Mouse (Mus musculus): ENCODE data around the gene Aifm1.

The Aifm1 gene

DNA sequence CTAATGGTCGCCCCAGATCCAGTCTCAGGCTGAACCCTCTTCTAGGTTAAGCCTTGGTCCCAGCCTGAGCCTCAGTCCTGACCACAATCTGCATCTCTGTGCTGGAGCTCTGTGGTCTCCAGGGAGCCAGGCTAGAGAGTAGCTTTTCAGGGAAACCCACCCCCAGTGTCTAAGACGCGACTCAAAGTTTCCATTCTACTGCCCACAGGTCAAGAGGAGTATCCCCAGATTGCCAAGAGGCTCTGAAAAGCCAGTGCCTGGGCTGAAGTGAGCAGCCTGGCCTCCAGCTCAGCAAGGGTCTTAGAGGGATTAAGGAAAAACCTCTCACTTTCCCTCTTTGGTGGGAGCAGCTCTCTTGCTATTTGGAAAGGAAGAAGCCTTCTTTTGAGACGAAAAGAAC is 51.1 kb downstream of the Aifm1 start:
- in situ Hi-C loops (cut with MboI; ENCODE audit: unreplicated experiment in 2 of 2) = loop anchor here (5.0 to 10.0 kb wide), 3 partner anchors 40 to 73 kb away; no protein-coding TSS in a partner anchor

DNA sequence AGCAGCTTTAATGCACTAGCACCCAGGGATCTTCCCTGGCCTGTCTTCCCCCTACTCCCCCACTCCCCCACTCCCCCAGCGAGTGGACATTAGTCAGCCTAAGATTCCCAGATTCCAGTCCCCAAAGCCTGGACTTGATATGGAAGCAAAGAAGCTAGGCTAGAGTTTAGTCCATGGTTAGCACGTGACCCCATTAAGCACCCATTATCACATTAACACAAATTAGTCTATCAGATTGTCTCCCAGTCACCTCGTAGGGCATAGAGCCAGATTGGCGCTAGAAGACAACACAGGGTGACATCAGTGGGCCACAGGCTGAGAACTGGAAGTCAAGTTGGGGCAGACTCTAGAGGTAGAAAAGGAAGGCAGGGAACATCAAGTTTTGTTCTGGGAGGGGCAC is 52.4 kb downstream of the Aifm1 start:
- in situ Hi-C loops (cut with MboI; ENCODE audit: unreplicated experiment in 2 of 2) = loop anchor here (5.0 to 10.0 kb wide), 3 partner anchors 39 to 74 kb away; no protein-coding TSS in a partner anchor

DNA sequence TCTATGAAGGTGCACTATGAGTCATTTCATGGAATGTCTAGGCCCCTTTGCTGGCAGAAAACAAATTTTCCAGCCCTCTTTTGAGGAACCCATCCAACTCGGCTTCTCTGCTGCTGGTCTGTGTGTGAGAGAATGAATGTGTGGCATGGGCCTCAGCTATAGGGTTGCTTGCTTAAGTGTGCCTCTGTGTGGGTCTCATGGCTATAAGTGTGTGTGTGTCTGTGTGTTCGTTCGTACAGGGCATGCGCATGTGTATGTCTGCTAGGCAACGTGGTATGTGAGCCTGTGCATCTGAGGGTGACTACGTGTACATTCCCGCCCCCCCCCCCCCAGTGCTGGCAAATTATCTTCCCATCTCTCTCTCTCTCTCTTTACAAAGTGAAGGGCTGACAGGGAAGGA is 52.9 kb downstream of the Aifm1 start:
- in situ Hi-C loops (cut with MboI; ENCODE audit: unreplicated experiment in 2 of 2) = loop anchor here (5.0 to 10.0 kb wide), 3 partner anchors 38 to 74 kb away; no protein-coding TSS in a partner anchor

DNA sequence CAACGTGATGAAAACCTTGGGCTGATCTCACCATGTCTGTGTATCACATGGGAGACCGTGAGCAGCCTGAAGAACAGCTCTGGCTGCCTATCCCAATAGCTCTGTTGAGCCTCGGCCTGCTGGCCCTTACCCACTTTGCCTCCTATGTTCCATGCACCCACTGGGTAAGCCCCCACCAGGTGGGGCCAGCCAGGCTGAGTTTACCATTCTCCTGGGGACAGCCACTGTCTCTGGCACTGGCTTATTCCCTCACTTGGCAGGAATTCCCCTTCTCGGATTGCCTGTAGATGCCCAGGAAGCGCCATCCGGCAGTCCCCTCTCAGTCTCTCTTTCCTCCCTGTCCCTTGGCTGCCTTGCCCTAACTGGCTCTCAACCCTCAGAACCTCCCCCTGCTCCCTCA is 56.4 kb downstream of the Aifm1 start:
- in situ Hi-C loops (cut with MboI; ENCODE audit: unreplicated experiment in 2 of 2) = no loop called here

DNA sequence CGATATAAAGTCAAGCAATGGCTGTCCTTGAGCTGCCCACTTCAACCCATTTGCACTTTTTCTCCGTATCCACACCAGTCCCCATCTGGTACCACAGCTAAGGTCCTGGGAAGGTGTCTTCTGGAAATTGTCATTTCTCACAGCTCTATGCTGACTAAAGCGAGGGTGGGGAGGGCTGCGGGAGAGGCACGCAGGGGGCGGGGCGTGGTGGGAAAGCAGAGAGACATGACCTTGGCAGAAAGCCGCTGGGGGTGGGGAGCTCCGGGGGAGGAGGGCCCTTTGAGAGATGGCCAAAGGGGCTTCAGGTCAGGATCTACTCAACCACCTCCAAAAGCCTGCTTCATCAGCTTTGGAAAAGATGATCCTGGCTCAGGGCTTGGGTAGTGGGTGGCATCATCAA is 58.3 kb downstream of the Aifm1 start:
- in situ Hi-C loops (cut with MboI; ENCODE audit: unreplicated experiment in 2 of 2) = no loop called here

DNA sequence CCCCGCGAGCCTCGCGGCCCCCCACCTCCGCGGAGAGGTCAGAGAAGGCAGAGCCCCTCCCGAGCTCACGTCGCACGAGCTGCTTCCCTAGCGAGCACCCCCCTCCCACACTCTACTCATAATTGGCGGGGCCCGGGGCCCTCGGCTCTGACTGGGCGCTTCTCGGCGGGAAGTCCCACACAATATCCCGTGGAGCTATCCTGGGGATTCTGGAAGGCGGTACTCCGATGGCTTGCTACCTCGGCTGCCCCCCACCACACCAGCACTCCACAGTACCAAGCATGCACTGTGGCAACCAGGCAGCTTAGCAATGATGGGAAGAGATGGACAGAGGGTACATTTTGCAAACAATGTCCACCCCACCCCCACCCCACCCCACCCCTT is 58.9 kb downstream of the Aifm1 start:
- in situ Hi-C loops (cut with MboI; ENCODE audit: unreplicated experiment in 2 of 2) = no loop called here

DNA sequence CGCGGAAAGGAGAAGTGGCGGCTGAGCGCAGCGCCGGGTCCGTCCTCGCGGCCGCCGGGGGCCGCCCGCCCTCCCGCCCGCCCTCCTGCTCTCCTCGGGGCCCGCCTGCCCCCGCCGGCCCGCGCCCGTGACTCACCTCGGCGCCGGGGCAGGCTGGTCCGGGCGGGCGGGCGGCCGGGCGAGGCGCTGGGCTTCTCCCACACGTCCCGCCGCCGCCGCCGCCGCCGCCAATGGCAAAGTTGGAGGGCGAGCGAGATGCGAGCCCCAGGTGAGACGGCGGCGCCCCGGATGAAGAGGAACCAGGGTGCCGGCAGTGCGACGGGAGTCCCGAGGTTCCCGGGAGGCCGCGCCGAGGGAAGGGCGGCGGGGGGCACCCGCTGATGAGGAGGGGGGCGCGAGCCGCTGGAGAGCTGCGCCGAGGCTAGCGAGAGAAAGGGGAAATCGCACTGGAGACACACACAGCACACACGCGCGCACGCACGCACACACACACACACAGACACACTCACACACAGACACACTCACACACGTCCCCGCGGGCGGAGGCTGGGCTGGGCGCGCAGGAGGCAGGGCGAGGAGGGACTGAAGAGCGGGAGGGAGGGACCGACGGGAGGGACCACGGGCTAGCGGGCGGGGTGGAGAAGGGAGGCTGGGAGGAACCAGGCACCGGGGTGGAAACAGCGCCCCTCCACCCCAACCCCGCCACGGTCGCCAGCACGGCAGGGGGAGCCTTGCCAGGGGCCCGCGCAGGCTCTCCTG is 59.4 kb downstream of the Aifm1 start:
- in situ Hi-C loops (cut with MboI; ENCODE audit: unreplicated experiment in 2 of 2) = no loop called here

DNA sequence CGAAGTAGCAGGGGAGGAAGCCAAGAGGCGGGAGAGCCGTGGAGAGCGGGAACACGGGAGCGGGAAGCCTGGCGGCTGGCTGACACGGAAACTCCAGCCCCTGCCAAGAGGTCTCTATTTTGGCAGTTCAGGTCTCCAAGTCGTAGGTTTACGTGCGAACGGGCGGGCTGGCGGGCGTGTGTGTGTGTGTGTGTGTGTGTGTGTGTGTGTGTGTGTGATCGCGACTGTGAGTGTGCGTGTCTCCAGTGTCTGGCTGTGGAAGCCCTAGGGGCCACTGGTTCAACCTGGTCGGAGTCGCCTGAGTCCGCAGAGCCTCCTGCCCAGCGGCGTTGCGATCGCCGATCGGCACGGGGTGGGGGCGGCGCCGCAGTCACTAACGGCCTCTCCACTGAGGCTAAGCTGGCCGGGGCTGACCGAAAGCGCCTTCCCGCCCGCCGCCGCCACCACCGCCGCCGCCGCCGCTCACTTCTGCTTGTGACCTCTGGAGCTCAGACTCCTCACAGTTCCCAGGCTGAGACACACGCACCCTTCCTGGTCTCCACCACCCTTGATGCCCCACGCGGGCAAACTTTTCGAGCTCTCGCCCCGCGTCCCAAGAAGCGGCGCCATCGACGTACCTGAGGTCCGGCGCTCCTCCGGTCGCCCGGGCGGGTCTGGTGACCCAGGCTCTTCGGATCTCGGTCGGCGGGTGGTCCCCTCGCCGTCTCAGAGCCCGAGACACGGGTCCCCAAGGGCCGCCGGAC is 60.3 kb downstream of the Aifm1 start:
- in situ Hi-C loops (cut with MboI; ENCODE audit: unreplicated experiment in 2 of 2) = no loop called here

DNA sequence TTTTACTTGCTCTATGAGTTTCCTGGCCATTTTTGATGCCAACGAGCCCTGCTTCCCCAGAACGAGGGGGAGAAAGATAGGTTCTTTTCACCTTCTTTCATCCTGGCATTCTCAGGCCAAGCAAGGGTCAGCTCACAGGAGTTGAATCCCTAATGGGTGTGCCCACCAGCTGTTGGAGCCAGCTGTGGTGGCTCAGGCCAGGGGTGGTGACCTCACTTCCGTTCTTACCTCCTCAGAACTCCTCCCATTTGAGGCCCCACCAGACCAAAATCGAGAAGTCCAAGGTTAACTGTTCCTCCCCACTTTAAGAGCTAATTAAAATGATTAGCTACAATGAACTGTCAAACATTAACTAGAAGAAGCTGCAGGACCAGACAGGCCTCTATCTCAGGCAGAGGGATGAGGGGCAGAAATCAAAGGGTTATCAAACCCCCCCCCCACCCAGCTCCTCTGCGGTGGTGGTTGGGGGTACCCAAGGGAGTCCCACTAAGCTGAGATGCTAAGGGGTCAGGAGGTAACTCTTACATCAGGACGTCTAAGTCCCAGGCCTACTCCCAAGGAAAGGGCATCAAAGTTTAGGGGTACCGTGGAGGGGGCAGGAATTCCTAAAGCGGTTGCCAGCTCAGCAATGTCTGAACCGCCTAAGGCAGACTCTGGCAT is 61.0 kb downstream of the Aifm1 start:
- in situ Hi-C loops (cut with MboI; ENCODE audit: unreplicated experiment in 2 of 2) = no loop called here

DNA sequence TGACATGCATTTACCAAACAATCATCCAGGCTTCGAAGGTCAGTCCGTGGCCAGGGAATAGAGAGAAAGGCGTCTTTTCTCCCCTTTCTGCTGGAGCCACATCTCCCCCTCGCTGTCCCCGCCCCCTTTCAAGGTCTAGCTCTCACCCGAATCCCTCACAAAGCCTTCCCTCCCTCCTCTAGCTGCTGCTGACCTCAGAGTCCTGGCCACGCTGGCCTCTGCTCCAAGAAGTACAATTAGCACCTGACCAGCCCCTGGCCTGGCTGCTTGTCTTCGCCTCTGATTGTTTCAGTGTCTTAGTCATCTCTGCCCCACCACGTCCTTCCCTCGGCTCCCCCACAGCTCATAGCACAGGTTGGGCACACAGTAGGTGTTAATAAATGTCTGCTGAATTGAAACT is 63.7 kb downstream of the Aifm1 start:
- in situ Hi-C loops (cut with MboI; ENCODE audit: unreplicated experiment in 2 of 2) = loop anchor here in 1 of 2 experiments (25.0 kb wide), 1 partner anchor 413 kb away; no protein-coding TSS in a partner anchor

DNA sequence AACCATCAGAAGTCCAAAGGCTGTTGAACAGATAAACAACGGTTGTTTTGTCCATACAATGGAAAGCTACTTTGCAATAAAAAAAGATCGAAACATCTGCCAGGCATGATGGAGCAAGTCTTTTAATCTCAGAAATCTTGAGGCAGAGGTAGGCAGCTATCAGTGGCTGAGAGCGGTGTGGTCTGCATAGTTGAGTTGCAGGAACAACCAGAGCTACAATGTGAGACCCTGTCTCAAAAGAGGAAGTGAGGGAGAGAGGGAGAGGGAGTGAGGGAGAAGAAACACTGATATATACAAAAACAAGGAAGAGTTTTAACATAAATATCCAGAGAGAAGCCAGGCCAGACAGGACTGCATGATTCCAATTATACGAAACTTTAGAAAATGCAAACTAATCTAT is 68.7 kb downstream of the Aifm1 start:
- in situ Hi-C loops (cut with MboI; ENCODE audit: unreplicated experiment in 2 of 2) = loop anchor here in 1 of 2 experiments (25.0 kb wide), 1 partner anchor 418 kb away; no protein-coding TSS in a partner anchor

DNA sequence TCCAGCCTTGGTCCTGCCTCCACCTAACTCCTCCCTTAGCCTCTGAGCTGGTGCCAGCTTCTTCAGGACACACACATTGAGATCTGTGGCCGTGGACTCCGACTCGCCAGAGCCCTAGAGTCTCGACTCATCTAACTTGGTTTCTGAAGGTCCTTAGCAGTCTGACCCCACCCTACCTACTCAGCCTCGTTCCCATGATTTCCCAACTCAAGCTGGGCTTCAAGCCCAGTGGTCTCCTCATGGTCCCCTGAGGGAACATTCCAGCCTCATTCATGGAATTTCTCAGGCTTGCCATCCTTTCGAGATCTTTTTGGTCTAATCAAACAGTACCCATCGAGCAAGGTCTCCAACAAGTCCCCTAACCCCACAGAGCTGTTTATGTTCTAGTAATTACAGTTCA is 71.4 kb downstream of the Aifm1 start:
- in situ Hi-C loops (cut with MboI; ENCODE audit: unreplicated experiment in 2 of 2) = loop anchor here in 1 of 2 experiments (25.0 kb wide), 1 partner anchor 420 kb away; no protein-coding TSS in a partner anchor

DNA sequence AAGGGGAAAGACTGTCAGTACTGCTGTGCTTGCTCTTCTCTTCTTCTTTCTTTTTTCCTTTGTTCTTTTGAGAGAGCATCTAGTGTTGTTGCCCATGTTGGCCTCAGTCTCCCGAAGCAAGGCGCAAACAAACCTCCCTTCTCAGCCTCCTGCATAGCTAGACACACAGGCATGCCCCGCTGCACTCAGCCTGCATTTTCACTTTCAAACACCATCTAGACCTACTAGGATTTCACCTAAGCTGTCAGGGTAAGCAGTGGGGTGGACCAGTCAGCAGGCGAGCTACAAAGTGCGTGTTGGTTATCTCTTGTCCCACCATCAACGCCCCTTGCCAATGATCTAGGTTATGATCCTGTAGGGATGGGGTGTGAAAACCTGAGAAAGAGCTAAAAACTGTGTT is 71.8 kb downstream of the Aifm1 start:
- in situ Hi-C loops (cut with MboI; ENCODE audit: unreplicated experiment in 2 of 2) = loop anchor here in 1 of 2 experiments (25.0 kb wide), 1 partner anchor 421 kb away; no protein-coding TSS in a partner anchor

DNA sequence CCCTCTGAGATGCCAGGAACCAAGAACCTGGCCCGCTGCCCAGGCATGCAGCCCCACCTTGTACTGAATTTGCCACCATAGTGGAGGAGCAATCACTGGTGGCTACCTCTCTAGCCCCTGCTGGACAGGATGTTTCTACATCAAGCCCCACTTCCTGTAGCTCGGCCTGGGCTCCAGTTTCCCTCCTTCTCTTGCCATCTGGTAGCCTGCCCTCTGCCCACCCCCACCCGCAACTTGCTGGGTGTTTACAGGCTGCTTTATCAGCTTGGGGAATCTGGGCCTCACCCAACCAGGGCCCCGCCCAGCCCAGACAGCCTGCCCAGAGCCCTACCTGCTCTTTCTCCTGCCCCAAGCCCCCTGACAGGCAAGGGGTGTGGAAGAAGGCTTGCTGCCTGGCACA is 74.3 kb downstream of the Aifm1 start:
- in situ Hi-C loops (cut with MboI; ENCODE audit: unreplicated experiment in 2 of 2) = loop anchor here in 1 of 2 experiments (25.0 kb wide), 1 partner anchor 423 kb away; no protein-coding TSS in a partner anchor

DNA sequence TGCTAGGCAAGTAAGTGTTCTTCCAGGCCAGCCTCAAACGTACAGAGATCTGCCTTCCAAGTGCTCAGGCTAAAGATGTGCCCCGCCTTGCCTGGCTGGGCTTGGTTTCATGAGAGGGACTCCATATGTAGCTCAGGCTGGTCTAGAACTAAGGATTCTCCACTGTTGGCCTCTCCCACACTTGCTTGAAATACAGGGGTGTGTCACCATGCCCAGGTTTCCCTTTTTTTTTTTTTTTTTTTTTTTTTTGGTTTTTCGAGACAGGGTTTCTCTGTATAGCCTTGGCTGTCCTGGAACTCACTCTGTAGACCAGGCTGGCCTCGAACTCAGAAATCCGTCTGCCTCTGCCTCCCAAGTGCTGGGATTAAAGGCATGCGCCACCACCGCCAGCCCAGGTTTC is 77.3 kb downstream of the Aifm1 start:
- in situ Hi-C loops (cut with MboI; ENCODE audit: unreplicated experiment in 2 of 2) = loop anchor here in 1 of 2 experiments (25.0 kb wide), 1 partner anchor 426 kb away; no protein-coding TSS in a partner anchor

DNA sequence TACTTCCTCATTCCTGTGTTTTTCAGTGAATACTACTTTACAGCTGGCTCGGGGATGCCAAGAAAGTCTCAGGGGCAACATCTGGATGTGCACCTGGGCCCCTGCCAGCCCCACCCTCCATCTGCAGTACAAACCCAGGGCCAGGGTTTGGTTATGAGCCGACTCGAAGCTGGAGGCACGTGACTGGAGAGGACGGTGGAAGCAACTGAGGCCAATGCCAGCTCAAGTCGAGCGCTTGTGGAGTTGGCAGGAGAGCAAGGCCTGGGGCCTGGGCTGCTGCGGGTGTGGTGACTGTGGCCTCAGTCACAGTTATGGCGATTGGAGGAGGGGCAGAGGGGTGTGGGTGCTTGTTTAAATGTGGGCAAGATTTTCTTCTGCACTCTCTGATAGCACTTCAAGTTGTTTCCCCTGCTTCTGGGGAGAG is 77.9 kb downstream of the Aifm1 start:
- in situ Hi-C loops (cut with MboI; ENCODE audit: unreplicated experiment in 2 of 2) = loop anchor here in 1 of 2 experiments (25.0 kb wide), 1 partner anchor 427 kb away; no protein-coding TSS in a partner anchor

DNA sequence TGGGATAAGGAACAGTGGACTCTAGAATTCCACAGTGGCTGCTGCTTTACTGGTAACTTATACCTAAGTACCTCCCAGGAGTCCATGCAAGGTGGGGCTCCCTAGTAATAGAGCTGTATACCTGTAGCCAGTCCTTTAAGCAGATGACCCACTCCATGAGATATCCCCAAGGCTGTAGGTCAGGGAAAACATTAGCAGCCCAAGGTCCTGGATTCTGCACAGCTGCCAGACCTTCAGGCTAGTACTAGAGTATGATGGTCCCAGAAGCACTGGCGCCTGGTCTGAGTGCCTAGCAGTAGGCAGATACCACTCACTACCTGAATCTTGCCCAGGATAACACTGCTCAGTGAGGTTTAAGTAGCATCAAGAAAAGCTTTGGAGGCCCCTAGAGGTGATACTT is 79.1 kb downstream of the Aifm1 start:
- in situ Hi-C loops (cut with MboI; ENCODE audit: unreplicated experiment in 2 of 2) = loop anchor here in 1 of 2 experiments (25.0 kb wide), 1 partner anchor 428 kb away; no protein-coding TSS in a partner anchor

DNA sequence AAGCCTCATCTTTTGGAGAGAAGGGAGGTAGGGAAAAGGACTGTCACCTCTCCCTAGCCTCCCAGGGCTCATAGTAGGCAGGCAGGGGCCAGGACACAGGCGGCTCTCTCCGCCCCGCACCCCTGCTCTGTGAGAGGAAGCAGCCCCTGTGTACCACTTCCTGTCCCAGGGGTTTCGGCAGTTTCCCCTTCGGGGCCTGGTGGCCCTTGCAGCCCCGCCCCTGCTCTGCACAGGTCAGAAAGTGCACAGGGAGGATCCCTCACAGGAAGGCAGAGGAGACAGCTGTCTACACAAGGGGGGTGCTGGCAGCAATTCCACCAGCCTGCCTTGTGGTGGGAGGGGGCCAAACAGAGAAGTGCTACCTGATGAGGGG is 79.8 kb downstream of the Aifm1 start:
- in situ Hi-C loops (cut with MboI; ENCODE audit: unreplicated experiment in 2 of 2) = loop anchor here in 1 of 2 experiments (25.0 kb wide), 1 partner anchor 429 kb away; no protein-coding TSS in a partner anchor

DNA sequence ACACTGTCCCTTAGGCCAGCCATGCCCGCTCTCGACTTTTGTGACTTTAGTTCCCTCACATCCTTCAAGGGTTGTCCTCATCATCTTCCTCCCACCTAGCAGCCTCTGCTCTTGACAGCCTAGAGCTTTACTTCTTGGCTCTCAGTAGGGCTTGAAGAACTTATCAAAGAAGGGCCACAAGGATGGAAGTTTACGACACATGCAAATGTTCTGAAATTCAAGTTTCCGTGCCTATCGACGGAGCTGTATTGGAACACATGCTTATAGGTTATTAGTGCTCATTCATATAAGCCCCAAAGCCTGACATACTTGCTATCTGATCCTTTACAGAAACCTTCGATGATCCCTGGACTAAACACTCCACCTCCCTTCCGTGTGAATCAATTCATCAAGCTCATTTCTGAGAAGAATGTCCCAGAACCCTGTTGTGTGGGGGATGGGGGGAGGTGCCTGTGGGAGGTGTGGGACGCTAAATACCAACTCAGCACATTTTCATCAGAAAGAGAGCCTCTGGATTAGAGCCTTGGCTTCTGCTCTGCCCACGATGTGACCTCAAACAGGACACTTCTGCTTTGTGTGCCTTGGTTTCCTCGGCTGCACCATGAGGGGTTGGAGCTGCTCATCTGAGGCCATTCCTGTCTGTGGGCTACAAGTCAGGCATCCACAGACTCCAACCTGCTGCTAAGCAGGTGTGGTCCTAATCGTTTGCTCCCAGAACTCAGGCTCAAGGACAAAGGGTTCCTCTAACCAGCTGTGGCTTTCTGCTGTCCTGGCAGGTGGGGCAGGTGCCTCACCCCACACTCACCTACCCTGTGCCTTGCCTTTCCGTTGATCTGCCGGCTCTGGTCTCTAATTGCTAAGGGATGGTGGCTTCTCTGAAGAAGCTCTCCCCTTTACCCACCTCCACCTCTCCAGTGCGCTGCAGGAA is 80.5 kb downstream of the Aifm1 start:
- in situ Hi-C loops (cut with MboI; ENCODE audit: unreplicated experiment in 2 of 2) = loop anchor here in 1 of 2 experiments (25.0 kb wide), 1 partner anchor 429 kb away; no protein-coding TSS in a partner anchor

Data from v-Abl transformed pro-B cells (cell line).